8 mouse cellular contexts compared by ENCODE assay signal in genomic region chr12:112723028-112723330, GRCm38 (mm10). TPM values are rescaled to one million over a fixed set of nuclear protein-coding genes. Genes with fewer than 3 reads are reported as not detected.
DNase-seq lines count a peak whose midpoint lies in the region; ATAC-seq lines count a peak whose summit lies in the region.

No protein-coding gene starts in this region.

- peaks cover 9% of the 10 kb centered on the region for H3K4me1 ChIP-seq in erythroblast, embryonic 14.5 days (ENCODE audit: control insufficient read depth)
- peaks cover 36% of the 10 kb centered on the region for H3K4me1 ChIP-seq in forebrain, embryonic 15.5 days
- H3K4me1 ChIP-seq in liver, embryonic 15.5 days (replicated peaks): peaks cover 20% of the 10 kb centered on the region

- H3K27me3 ChIP-seq in erythroblast, embryonic 14.5 days (ENCODE audit: control insufficient read depth): peaks cover 42% of the 10 kb centered on the region
- H3K27me3 ChIP-seq in forebrain, embryonic 15.5 days: no peaks in the 10 kb centered on the region
- peaks cover 50% of the 10 kb centered on the region for H3K27me3 ChIP-seq in liver, embryonic 15.5 days

- no peak for ATAC-seq in erythroblast, adult 5-6 weeks (replicated peaks; ENCODE audit: low FRiP score, poor library complexity, severe bottlenecking)
- ATAC-seq in forebrain, embryonic 15.5 days (replicated peaks): peak; percentile 20; the same call in 1 of the 2 replicates
- no peak for ATAC-seq in liver, embryonic 15.5 days (ENCODE audit: insufficient read depth)

- no peaks in the 10 kb centered on the region for H3K9me3 ChIP-seq in erythroblast, embryonic 14.5 days (ENCODE audit: control insufficient read depth, low read length)
- no peaks in the 10 kb centered on the region for H3K9me3 ChIP-seq in forebrain, embryonic 15.5 days
- H3K9me3 ChIP-seq in liver, embryonic 15.5 days (replicated peaks): no peaks in the 10 kb centered on the region

- peak overlapping the region; percentile 59 for H3K27ac ChIP-seq in forebrain, embryonic 15.5 days (replicated peaks)
- no peak overlapping the region for H3K27ac ChIP-seq in liver, embryonic 15.5 days (replicated peaks)

- DNase-seq in 3T3-L1 (ENCODE audit: low read depth, low spot score): peak; percentile 42
- DNase-seq in yolk sac, embryonic 10.5 days (ENCODE audit: low spot score): no peak
- no peak for DNase-seq in gastrocnemius, adult 18-20 months (ENCODE audit: low spot score)
- DNase-seq in spleen, adult 18-20 months: no peak

- H3K4me2 ChIP-seq in forebrain, embryonic 15.5 days (replicated peaks): peak overlapping the region; percentile 85
- H3K4me2 ChIP-seq in liver, embryonic 15.5 days: peak overlapping the region; percentile 75

- WGBS in forebrain, embryonic 15.5 days: 11% methylated on average over 5 of the region's 5 CpGs
- WGBS in liver, embryonic 15.5 days (ENCODE audit: insufficient replicate concordance): 21% methylated on average over 5 of the region's 5 CpGs

- peak overlapping the region; percentile 56 for H3K4me3 ChIP-seq in erythroblast, embryonic 14.5 days (replicated peaks)
- H3K4me3 ChIP-seq in forebrain, embryonic 15.5 days: peak overlapping the region; percentile 78
- H3K4me3 ChIP-seq in liver, embryonic 15.5 days (replicated peaks): peak overlapping the region; percentile 61

- no peaks in the 10 kb centered on the region; the same call in 1 of the 2 replicates for H3K36me3 ChIP-seq in erythroblast, embryonic 14.5 days (ENCODE audit: control insufficient read depth)
- H3K36me3 ChIP-seq in forebrain, embryonic 15.5 days: no peaks in the 10 kb centered on the region
- H3K36me3 ChIP-seq in liver, embryonic 15.5 days (replicated peaks): no peaks in the 10 kb centered on the region

- H3K9ac ChIP-seq in forebrain, embryonic 15.5 days (replicated peaks): peak overlapping the region; percentile 80
- no peak overlapping the region for H3K9ac ChIP-seq in liver, embryonic 15.5 days

RNA-seq across cellular contexts. Expression of gene Cep170b, which starts 2.7 kb away (rescaled TPM):
- polyA plus RNA-seq in erythroblast, embryonic 14.5 days (2012): 0.02 and 0.04 TPM in 2 replicates
- total RNA-seq in erythroblast, adult 5-6 weeks (2015; ENCODE audit: low replicate concordance): not detected in 2 replicates
- 0.51 TPM in 1 of 2 replicates, not detected in the other for total RNA-seq in erythroblast, adult 5-6 weeks (2017; ENCODE audit: low replicate concordance)
- 24.0 and 27.0 TPM in 2 replicates for polyA plus RNA-seq in forebrain, embryonic 15.5 days (2015; fragmentation: Nextera tagmentation; extraction: Ambion mirVana)
- 3.9 and 5.2 TPM in 2 replicates for polyA plus RNA-seq in liver, embryonic 15.5 days (2015; fragmentation: Nextera tagmentation; extraction: Ambion mirVana)
- 10 to 100 TPM in 1 of 2 experiments, 1 to 10 TPM in 1; 9.0 to 12.8 TPM for total RNA-seq in gastrocnemius, adult 18-20 months (2021)

RNA-seq across cellular contexts. Expression of gene Pld4, which starts 37.5 kb away (rescaled TPM):
- polyA plus RNA-seq in erythroblast, embryonic 14.5 days (2012): 0.24 and 0.50 TPM in 2 replicates
- total RNA-seq in erythroblast, adult 5-6 weeks (2015; ENCODE audit: low replicate concordance): 31.9 and 42.8 TPM in 2 replicates
- total RNA-seq in erythroblast, adult 5-6 weeks (2017; ENCODE audit: low replicate concordance): 14.6 and 26.6 TPM in 2 replicates
- 5.3 and 6.2 TPM in 2 replicates for polyA plus RNA-seq in forebrain, embryonic 15.5 days (2015; fragmentation: Nextera tagmentation; extraction: Ambion mirVana)
- polyA plus RNA-seq in liver, embryonic 15.5 days (2015; fragmentation: Nextera tagmentation; extraction: Ambion mirVana): 22.4 and 23.3 TPM in 2 replicates
- total RNA-seq in gastrocnemius, adult 18-20 months (2021): 1 to 10 TPM; 1.3 to 3.4 TPM

RNA-seq across cellular contexts. Expression of gene Zbtb42, which starts 44.4 kb away (rescaled TPM):
- polyA plus RNA-seq in erythroblast, embryonic 14.5 days (2012): 0.02 TPM in 1 of 2 replicates, not detected in the other
- total RNA-seq in erythroblast, adult 5-6 weeks (2015; ENCODE audit: low replicate concordance): 2.3 TPM in 1 of 2 replicates, not detected in the other
- total RNA-seq in erythroblast, adult 5-6 weeks (2017; ENCODE audit: low replicate concordance): 0.42 and 1.2 TPM in 2 replicates
- 0.98 TPM in 2 replicates for polyA plus RNA-seq in forebrain, embryonic 15.5 days (2015; fragmentation: Nextera tagmentation; extraction: Ambion mirVana)
- 1.0 and 1.2 TPM in 2 replicates for polyA plus RNA-seq in liver, embryonic 15.5 days (2015; fragmentation: Nextera tagmentation; extraction: Ambion mirVana)
- under 1 TPM; 0.59 to 0.90 TPM for total RNA-seq in gastrocnemius, adult 18-20 months (2021)

RNA-seq across cellular contexts. Expression of gene Akt1, which starts 48.3 kb away (rescaled TPM):
- 15.1 and 15.2 TPM in 2 replicates for polyA plus RNA-seq in erythroblast, embryonic 14.5 days (2012)
- 20.9 and 30.7 TPM in 2 replicates for total RNA-seq in erythroblast, adult 5-6 weeks (2015; ENCODE audit: low replicate concordance)
- 25.1 and 26.3 TPM in 2 replicates for total RNA-seq in erythroblast, adult 5-6 weeks (2017; ENCODE audit: low replicate concordance)
- 79.1 and 147 TPM in 2 replicates for polyA plus RNA-seq in forebrain, embryonic 15.5 days (2015; fragmentation: Nextera tagmentation; extraction: Ambion mirVana)
- polyA plus RNA-seq in liver, embryonic 15.5 days (2015; fragmentation: Nextera tagmentation; extraction: Ambion mirVana): 28.4 and 36.9 TPM in 2 replicates
- 10 to 100 TPM; 44.7 to 49.5 TPM for total RNA-seq in gastrocnemius, adult 18-20 months (2021)
